Mouse (Mus musculus) stomach, postnatal 0 days (tissue): Measurements from ENCODE around the gene Naglu.

ENCODE experiments used
- CTCF ChIP-seq: IDR thresholded peaks from 2 replicates; pipeline ENCODE4 v1.5.1; 2016; ENCODE audit warnings: antibody characterized with exemption, low read depth, mild to moderate bottlenecking, moderate library complexity
- EP300 ChIP-seq: optimal IDR thresholded peaks from 2 replicates; pipeline ENCODE3; 2016; ENCODE audit warnings: antibody characterized with exemption

DNA sequence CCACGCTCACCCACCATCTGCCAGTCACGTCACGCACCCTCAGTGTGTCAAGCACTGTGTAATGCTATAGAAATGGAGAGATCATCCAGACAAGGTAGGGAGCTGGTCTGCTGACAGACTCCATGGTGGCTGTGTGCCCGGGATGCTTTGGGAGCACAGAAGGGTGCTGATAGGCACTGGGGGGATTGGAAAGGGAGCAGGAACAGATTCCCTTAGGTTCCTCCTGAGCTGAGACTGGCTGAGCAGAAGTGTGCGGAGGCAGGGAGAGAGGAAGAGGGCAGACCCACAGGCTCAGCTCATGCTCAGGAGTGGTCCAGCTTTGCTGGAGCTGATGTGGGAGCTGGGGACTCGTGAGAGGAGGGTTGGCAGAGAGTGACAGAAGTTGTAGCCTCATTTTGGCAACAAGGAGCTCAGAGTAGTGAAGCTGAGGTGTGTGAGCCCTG, 18.7 kb upstream of the Naglu start:
- TF ChIP-seq CTCF = no peak
- TF ChIP-seq EP300 = no peak
